Mouse (Mus musculus) spleen, adult 18-20 months (tissue): ENCODE measurements around the gene Cs.

Source experiments
- DNase-seq, 2 experiments: peaks; one replicate each; pipeline ENCODE4 v3.0.0; 2022; ENCODE audit warnings: mixed read lengths in 2 of 2

The Cs gene

GRCm38 (mm10) chr10:128335582-128335981 is 2.0 kb upstream of the Cs start:
- peak; percentile 61 to 86 for DNase-seq

- no peak for DNase-seq
Observed at GRCm38 (mm10) chr10:128336195-128336594, 1.3 kb upstream of the Cs start.

- no peak for DNase-seq
Observed at GRCm38 (mm10) chr10:128336597-128336996, 937 bp upstream of the Cs start.

- DNase-seq, result no peak
Observed at GRCm38 (mm10) chr10:128338415-128338814, 881 bp downstream of the Cs start.

- DNase-seq, result no peak
Observed at GRCm38 (mm10) chr10:128338948-128339347, 1.4 kb downstream of the Cs start.

GRCm38 (mm10) chr10:128340257-128340656 is 2.7 kb downstream of the Cs start:
- DNase-seq, result no peak

GRCm38 (mm10) chr10:128343436-128343835 is 5.9 kb downstream of the Cs start:
- DNase-seq, result no peak

- peak; percentile 37 to 65 for DNase-seq
Observed at GRCm38 (mm10) chr10:128344568-128345275, 7.2 kb downstream of the Cs start.

GRCm38 (mm10) chr10:128347541-128347940 is 10.0 kb downstream of the Cs start:
- DNase-seq, result no peak

- DNase-seq, result peak in 1 of 2 experiments; percentile 49
Observed at GRCm38 (mm10) chr10:128358796-128359195, 21.3 kb downstream of the Cs start.

- DNase-seq, result no peak
Observed at GRCm38 (mm10) chr10:128359226-128359625, 21.7 kb downstream of the Cs start.

- no peak for DNase-seq
Observed at GRCm38 (mm10) chr10:128361836-128362235, 24.3 kb downstream of the Cs start.

GRCm38 (mm10) chr10:128362568-128362967 is 25.0 kb downstream of the Cs start:
- DNase-seq, result no peak

GRCm38 (mm10) chr10:128367899-128368401 is 30.4 kb downstream of the Cs start:
- no peak for DNase-seq

GRCm38 (mm10) chr10:128368402-128369217 is 31.1 kb downstream of the Cs start, which contains the start of gene Coq10a:
TSS of gene Coq10a (minus strand) at chr10:128368997.
- peak; percentile 85 to 88 for DNase-seq

GRCm38 (mm10) chr10:128369218-128369543 is 31.6 kb downstream of the Cs start:
- no peak for DNase-seq

- DNase-seq, result no peak
Observed at GRCm38 (mm10) chr10:128369599-128369998, 32.1 kb downstream of the Cs start.

- no peak for DNase-seq
Observed at GRCm38 (mm10) chr10:128370021-128370420, 32.5 kb downstream of the Cs start.

- DNase-seq, result no peak
Observed at GRCm38 (mm10) chr10:128370601-128371000, 33.1 kb downstream of the Cs start.

- DNase-seq, result no peak
Observed at GRCm38 (mm10) chr10:128372142-128372541, 34.6 kb downstream of the Cs start.

- no peak for DNase-seq
Observed at GRCm38 (mm10) chr10:128372989-128373748, 35.6 kb downstream of the Cs start.

GRCm38 (mm10) chr10:128374393-128374792 is 36.9 kb downstream of the Cs start:
- no peak for DNase-seq

GRCm38 (mm10) chr10:128376099-128376454 is 38.5 kb downstream of the Cs start:
- no peak for DNase-seq
